Mouse (Mus musculus): Measurements from ENCODE around the gene Gatad2a.

DNA sequence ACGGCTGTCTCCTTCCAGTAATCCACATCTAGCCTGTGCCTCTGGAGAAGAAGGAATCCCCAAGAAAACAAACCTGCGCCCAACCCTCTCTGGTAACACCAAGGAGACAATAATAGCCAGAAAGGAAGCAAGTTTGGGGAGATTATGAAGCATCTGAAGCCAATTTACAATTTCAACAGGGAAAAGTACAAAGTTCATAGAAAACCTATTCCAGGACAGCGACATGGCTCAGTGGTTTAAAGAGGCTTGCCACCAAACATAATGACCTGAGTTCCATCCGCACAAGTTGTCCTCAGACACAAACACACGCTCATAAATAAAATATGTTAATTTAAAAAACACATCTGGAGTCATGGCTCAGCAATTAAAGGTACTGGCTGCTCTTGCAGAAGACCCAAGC lies 21.4 kb downstream of the Gatad2a start:
- TF ChIP-seq CTCF (IDR thresholded peaks at IDR 0.05; ENCODE audit: control insufficient read depth, insufficient read depth, low read length): no peak
- no peak for TF ChIP-seq POLR2A (IDR thresholded peaks at IDR 0.05; ENCODE audit: borderline replicate concordance, control insufficient read depth, low read depth, low read length)
